Mouse (Mus musculus) cerebellum, adult 11 months (tissue): Measurements from ENCODE around the gene Exoc5.
"Not testable (repeated sequence)": the region's sequence is repeated elsewhere in the genome, so short reads cannot be mapped to it uniquely, and the experiment has no call there.

Experiments used
- DNase-seq: peaks from one replicate; pipeline ENCODE4 v3.0.0; 2022

The Exoc5 gene

GRCm38 (mm10) chr14:49066274-49066823 lies at the start of gene Exoc5:
Gene Exoc5 (minus strand): TSS chr14:49066653.
- DNase-seq = peak; percentile 95

- DNase-seq = not testable (repeated sequence)
These were observed 25.3 kb upstream of the Exoc5 start for GRCm38 (mm10) chr14:49091755-49092154.

GRCm38 (mm10) chr14:49091277-49091676 lies 24.8 kb upstream of the Exoc5 start:
- no peak for DNase-seq

DNA sequence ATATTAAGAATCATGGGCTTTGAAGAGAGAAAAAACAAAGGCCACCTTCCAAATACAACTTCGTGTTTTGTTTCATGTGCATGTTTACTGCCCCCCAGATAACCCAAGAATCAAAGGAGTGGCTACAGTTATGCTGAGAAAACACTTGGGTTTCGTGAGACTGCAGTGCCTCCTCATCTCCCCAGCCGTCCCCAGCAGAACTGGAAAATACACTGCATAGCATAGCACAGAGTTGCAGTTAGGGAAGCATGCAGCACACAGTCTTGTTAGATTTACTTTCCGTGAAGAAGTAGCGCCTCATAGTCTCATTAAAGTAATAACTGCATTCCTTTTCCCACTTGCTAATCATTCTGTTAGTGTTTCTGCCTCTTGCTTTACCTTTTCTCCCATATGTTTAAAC lies 23.6 kb upstream of the Exoc5 start:
- no peak for DNase-seq

- no peak for DNase-seq
These were observed 23.1 kb upstream of the Exoc5 start for GRCm38 (mm10) chr14:49089461-49090058.

GRCm38 (mm10) chr14:49088155-49089048 lies 21.9 kb upstream of the Exoc5 start:
- DNase-seq = no peak

- DNase-seq = no peak
These were observed 20.1 kb upstream of the Exoc5 start for GRCm38 (mm10) chr14:49086522-49086921.

DNA sequence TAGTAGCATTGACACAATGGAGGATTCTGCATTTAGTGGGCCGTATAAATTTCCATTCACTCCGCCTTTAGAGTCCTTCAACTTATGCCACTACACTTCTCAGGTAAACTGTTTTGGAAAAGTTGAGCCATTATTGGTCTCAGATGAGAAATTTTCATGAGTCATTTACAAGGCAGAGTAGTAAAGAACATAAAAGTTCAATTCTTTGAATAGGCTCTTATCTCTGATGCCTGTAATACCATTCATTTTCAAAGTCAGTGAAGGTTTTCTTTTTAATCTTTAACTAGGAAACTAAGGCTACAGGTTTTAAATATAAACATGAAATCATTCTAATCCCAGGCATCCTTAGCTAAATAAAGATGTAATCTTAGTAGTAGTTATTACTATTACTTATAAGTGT lies 12.4 kb upstream of the Exoc5 start:
- no peak for DNase-seq

DNA sequence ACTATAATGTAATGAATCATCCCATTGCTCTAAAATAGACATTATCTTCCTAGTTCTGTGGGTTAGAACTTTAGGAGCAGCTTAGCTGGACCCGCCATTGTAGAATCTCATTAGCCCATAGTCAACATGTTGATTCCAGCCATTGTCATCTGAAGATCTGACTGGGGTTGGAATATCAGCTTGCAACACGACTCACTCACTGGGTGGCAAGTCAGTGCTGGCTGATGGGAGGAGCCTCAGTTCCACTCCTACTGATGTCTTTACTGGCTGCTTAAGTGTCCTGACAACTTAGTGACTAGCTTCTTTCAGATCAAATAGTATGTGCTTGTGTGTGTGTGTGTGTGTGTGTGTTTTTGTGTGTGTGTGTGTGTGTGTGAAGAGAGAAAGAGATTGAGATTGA lies 7.9 kb upstream of the Exoc5 start:
- no peak for DNase-seq

DNA sequence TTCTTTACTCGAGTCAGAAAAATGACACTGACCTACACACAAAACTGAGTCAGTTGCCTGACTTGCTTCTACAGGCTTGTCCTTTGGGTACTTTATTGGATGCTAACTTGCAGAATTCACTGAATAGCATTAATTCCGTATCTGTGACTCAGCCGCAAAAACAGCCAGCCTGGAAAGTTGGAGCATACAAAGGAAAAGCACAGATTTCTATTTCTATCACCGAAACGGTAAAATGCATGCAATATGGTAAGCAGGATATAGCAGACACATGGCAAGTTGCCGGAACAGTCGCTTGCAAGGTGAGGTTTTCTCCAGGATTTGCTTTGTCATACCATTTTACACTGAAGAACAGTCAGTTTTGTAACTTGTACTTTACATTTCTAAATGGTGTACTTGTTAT lies 7.4 kb upstream of the Exoc5 start:
- no peak for DNase-seq

GRCm38 (mm10) chr14:49072837-49073236 lies 6.4 kb upstream of the Exoc5 start:
- no peak for DNase-seq

GRCm38 (mm10) chr14:49065529-49066273 lies 752 bp downstream of the Exoc5 start, which contains the start of gene Ap5m1:
Gene Ap5m1 (plus strand): TSS chr14:49066097.
- DNase-seq = no peak

- no peak for DNase-seq
These were observed 2.6 kb downstream of the Exoc5 start for GRCm38 (mm10) chr14:49063838-49064237.

DNA sequence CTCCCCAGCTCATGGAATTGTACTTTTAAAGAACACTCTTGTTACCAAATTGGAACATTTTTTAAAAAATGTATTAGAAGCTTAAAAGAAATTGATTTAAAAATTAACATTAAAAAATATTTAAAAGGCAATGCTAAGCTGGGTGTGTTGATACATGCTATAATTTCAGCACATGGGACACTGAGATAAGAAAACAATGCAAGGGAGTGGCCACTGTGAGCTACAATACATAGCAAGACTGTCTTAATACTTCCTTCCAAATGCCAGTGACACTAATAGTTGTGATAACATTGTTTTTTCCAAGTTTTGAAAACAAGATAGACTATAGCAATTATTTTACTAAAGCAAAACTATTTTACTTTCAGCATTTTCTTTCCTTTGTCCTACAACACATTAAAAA lies 17.0 kb downstream of the Exoc5 start:
- no peak for DNase-seq

- no peak for DNase-seq
These were observed 20.8 kb downstream of the Exoc5 start for GRCm38 (mm10) chr14:49045610-49046009.

GRCm38 (mm10) chr14:49028991-49029390 lies 37.5 kb downstream of the Exoc5 start:
- DNase-seq = no peak

GRCm38 (mm10) chr14:49027779-49028368 lies 38.6 kb downstream of the Exoc5 start:
- DNase-seq = no peak

GRCm38 (mm10) chr14:49027040-49027778 lies 39.2 kb downstream of the Exoc5 start:
- no peak for DNase-seq

- no peak for DNase-seq
These were observed 46.7 kb downstream of the Exoc5 start for GRCm38 (mm10) chr14:49019765-49020164.

DNA sequence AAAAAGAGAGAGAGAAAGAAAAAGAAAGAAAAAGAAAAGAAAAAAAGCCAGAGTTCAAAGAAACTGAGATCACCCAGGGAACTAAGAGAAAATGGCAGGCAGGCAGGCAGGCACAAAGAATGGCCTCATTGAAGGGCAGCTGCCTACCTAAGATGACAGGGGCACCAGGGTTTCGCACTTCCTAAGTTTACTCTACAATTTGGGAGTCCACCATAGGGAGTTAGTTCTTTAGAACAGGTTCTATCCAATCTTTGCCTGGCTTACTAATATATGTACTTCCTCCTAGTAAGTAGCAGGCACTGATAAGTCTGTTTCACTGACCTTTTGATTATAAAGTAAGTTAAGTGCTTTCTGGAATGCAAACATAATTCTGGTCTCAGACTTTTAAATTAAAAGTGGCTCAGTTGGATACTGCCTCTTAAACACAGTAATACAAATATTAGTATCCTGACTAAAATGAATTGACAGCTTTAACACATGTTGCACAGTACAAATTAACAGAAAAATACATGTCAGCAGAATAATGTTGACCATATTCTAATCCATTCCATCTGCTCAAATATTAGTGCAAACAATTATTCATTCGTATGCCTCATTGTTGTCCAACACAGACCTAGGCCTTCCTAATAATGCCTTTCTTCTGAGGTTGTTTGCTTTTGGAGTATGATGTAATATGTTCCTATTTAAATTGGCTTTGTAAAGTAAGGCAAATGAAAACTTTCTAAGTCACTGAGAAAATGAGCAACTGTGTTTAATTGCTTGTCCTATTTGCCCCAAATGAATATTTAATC lies 57.9 kb downstream of the Exoc5 start:
- no peak for DNase-seq

- no peak for DNase-seq
These were observed 58.5 kb downstream of the Exoc5 start for GRCm38 (mm10) chr14:49007979-49008378.
